Mouse (Mus musculus): ENCODE measurements around the gene Slc29a3.
"Not testable (repeated sequence)": the region's sequence is repeated elsewhere in the genome, so short reads cannot be mapped to it uniquely, and the experiment has no call there.

Slc29a3 gene

GRCm38 (mm10) chr10:60762126-60762525 lies 9.5 kb upstream of the Slc29a3 start:
- no peak for DNase-seq

DNA sequence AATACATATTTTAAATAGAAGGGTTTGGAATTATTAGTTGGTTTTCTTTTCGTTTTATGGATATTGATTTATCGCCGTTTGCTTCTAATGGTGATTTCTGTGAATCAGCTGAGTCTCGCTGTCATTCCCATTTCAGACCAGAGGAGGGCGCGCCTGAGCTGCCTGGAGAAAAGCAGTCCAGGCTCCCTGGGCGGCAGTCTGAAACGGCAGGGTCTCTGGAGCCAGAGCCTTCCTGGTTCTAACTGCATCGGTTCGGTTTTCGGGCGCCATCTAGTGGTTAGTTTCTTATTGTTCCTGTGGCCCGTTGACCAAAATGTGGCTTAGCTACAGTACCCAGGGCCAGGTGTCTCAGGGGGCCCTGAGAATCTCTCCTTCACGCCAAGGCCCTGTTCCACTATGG lies 7.8 kb upstream of the Slc29a3 start:
- DNase-seq: peak; percentile 74 to 84

GRCm38 (mm10) chr10:60756992-60757391 lies 4.4 kb upstream of the Slc29a3 start:
- peak in 1 of 2 experiments; percentile 65 for DNase-seq

- no peak for DNase-seq
Measured at GRCm38 (mm10) chr10:60756146-60756545, 3.6 kb upstream of the Slc29a3 start.

- no peak for DNase-seq
Measured at GRCm38 (mm10) chr10:60753941-60754340, 1.3 kb upstream of the Slc29a3 start.

GRCm38 (mm10) chr10:60753261-60753660 lies 667 bp upstream of the Slc29a3 start:
- DNase-seq: peak in 1 of 2 experiments; percentile 38

GRCm38 (mm10) chr10:60747667-60748212 lies 4.9 kb downstream of the Slc29a3 start:
- DNase-seq: no peak

DNA sequence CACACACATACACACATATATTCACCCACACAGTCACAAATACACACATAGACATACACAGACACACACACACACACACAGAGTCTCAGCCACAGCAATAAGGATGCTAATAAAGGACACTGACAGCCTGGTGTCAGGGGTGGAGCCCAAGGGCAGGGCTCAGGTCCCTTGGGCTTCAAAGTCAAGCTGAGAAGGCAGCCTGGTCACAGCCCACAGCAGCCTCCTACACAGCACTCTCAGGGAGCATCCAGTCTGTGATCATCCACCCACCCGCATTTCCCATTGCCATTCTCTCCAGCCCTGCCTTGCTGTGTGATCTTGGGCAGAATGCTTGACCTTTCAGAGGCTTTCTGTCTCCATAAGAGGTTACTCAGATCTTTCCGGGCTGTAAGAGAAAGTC lies 6.1 kb downstream of the Slc29a3 start:
- DNase-seq: peak in 1 of 2 experiments; percentile 33

GRCm38 (mm10) chr10:60744543-60745290 lies 7.9 kb downstream of the Slc29a3 start:
- DNase-seq: no peak

DNA sequence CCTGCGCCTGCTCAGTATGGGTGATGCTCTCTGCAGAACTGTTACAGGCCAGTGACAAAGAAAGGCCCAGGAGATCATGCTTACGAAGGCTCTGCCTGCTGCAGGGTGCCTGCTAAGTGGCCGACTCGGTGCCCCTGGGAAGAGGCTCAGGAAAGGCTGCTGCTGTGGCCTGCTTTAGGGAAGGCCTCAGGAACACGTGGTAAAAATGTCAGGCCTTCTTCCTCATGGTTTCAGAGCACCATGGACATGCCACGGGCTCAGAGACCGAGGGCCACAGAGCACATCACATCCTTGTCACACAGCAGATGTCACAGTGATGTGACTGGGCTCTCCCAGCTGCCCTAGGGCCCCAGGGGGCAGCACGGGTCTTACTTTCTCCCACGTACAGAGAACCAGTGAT lies 8.9 kb downstream of the Slc29a3 start:
- no peak for DNase-seq

GRCm38 (mm10) chr10:60742942-60743341 lies 9.7 kb downstream of the Slc29a3 start:
- DNase-seq: no peak

- not testable (repeated sequence) for DNase-seq
Measured at GRCm38 (mm10) chr10:60742296-60742695, 10.3 kb downstream of the Slc29a3 start.

GRCm38 (mm10) chr10:60741435-60741834 lies 11.2 kb downstream of the Slc29a3 start:
- DNase-seq: no peak

GRCm38 (mm10) chr10:60739619-60740363 lies 12.8 kb downstream of the Slc29a3 start:
- DNase-seq: no peak

DNA sequence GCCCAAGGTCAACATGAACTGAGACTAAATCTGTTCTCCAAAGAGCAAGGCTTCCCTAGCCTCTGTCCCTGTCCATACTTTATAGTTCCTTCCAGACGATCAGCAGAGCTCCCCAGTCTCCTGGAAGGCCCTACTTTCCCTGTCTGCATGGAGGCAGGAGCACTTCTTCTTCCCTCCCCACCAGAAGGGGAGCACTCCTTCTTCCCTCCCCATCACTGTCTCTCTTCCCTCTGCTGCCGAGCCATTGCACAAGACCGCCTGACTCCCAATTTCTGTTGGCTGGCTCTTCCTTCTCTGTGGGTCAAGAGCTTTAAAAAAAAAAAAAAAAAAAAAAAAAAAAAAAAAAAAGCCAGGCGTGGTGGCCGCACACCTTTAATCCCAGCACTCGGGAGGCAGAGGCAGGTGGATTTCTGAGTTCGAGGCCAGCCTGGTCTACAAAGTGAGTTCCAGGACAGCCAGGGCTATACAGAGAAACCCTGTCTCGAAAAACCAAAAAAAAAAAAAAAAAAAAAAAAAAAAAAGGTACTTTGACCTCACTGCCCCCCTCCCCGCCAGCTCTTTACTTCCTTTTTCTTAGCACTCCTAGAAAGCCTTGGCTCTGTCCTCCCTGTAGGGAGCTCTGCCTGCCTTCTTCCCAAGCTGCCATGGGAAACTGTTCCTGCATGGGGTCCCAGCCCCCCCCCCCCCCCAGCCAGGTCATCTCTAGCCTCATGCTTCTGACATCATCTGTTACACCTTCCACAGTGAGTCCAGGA lies 14.5 kb downstream of the Slc29a3 start:
- no peak for DNase-seq

- DNase-seq: no peak
Measured at GRCm38 (mm10) chr10:60737169-60737728, 15.3 kb downstream of the Slc29a3 start.

DNA sequence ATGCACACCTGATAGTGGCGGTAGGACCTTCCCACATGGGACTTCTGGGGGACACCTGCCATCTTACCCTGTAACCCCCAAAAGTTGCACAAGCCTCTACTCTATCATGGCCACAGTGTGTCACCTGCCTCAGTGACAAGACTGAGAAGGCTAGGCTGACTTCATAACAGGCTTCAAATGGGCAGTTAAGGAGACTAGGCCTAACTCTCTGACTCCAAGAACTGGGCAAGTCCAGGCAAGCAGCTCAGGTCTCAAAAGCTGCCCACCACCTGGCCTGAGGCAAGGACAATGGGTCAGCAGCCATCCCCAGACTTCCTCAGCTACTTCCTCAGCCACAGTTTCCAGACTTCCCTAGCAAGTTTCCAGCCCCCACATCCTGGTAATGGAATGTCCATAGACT lies 16.9 kb downstream of the Slc29a3 start:
- no peak for DNase-seq

GRCm38 (mm10) chr10:60733471-60733870 lies 19.1 kb downstream of the Slc29a3 start:
- no peak for DNase-seq

GRCm38 (mm10) chr10:60732397-60732861 lies 20.2 kb downstream of the Slc29a3 start:
- DNase-seq: no peak

- DNase-seq: no peak
Measured at GRCm38 (mm10) chr10:60731742-60732141, 20.9 kb downstream of the Slc29a3 start.

GRCm38 (mm10) chr10:60727301-60727700 lies 25.3 kb downstream of the Slc29a3 start:
- DNase-seq: no peak

DNA sequence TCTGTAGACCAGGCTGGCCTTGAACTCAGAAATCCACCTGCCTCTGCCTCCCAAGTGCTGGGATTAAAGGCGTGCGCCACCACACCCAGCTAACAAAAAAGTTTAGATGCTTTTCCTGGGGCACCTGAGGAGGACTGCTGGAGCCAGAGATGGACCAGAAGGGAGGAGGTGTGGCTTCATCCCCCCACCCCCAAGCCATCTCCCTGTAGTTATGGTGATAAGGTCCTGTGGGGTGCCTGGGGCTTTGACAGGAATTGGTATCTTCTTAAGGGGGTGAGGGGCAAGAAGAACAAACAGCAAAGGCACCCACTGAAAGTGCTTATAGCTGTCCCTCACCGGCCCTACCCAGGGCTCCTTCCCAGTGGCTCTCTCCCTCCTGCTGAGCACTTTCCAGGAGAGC lies 25.7 kb downstream of the Slc29a3 start:
- DNase-seq: no peak

DNA sequence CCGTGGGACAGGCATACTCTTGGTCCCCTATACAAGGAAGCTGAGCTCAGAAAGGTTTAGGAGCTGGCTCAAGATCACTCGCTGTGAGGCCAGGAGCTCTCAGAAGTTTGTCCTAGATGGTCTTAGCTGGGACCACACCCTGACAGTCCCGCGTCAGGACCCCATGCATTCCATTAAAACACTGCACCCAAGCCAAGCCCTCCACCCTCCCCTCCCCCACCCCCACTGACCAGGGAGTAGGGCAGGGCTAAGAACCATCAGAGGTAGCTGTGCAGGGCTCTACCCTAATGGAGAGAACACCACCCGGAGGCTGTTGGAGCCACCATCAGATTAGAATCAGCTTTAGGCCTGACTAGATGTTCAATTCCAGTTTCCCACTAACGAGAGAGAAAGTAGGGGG lies 28.1 kb downstream of the Slc29a3 start:
- no peak for DNase-seq
